Mouse (Mus musculus) stomach, embryonic 15.5 days (tissue): ENCODE measurements at regions not wholly inside any gene's neighbourhood (a gene's known extent, or its start where the extent isn't known, plus 50 kb on each side); places are given as distances from the start of the nearest gene placed in this dataset.
"Not testable (repeated sequence)": the region's sequence is repeated elsewhere in the genome, so short reads cannot be mapped to it uniquely, and the experiment has no call there.

Experiments used
- ATAC-seq: fragments of 200-750 bp; cut with Nextera tagmentation; 2 replicates; pipeline ENCODE4 v1.8.0; 2017; ENCODE audit warnings: low read depth, moderate number of reproducible peaks, moderate TSS enrichment; ENCODE audit not compliant: insufficient read depth, low FRiP score
- H3K27ac ChIP-seq: fragments of 300-500 bp; sonication (generic); 2 replicates; pipeline ENCODE4 v1.5.1; 2015; ENCODE audit warnings: mild to moderate bottlenecking, inconsistent platforms
- H3K27me3 ChIP-seq: fragments of 300-500 bp; sonication (generic); replicated peaks from 2 replicates; pipeline ENCODE4 v1.6.1; 2015; ENCODE audit warnings: inconsistent platforms
- H3K36me3 ChIP-seq: fragments of 300-500 bp; sonication (generic); 2 replicates; pipeline ENCODE4 v1.6.1; 2015; ENCODE audit warnings: inconsistent platforms
- H3K4me1 ChIP-seq: fragments of 300-500 bp; sonication (generic); 2 replicates; pipeline ENCODE4 v1.6.1; 2015; ENCODE audit warnings: inconsistent platforms
- H3K4me2 ChIP-seq: fragments of 300-500 bp; sonication (generic); 2 replicates; pipeline ENCODE4 v1.6.1; 2015; ENCODE audit warnings: mild to moderate bottlenecking, inconsistent platforms
- H3K4me3 ChIP-seq: fragments of 300-500 bp; sonication (generic); replicated peaks from 2 replicates; pipeline ENCODE4 v1.5.1; 2015; ENCODE audit warnings: inconsistent platforms
- H3K9ac ChIP-seq: fragments of 300-500 bp; sonication (generic); 2 replicates; pipeline ENCODE4 v1.6.1; 2015; ENCODE audit warnings: inconsistent platforms
- H3K9me3 ChIP-seq: fragments of 300-500 bp; sonication (generic); 2 replicates; pipeline ENCODE4 v1.6.1; 2016; ENCODE audit warnings: inconsistent platforms
- WGBS: fragments of 180-500 bp; shearing (Covaris S2); methylation state at CpG from one replicate; pipeline ENCODE4 v1.1.7; 2015; 5-methylcytosine and 5-hydroxymethylcytosine counted together

DNA sequence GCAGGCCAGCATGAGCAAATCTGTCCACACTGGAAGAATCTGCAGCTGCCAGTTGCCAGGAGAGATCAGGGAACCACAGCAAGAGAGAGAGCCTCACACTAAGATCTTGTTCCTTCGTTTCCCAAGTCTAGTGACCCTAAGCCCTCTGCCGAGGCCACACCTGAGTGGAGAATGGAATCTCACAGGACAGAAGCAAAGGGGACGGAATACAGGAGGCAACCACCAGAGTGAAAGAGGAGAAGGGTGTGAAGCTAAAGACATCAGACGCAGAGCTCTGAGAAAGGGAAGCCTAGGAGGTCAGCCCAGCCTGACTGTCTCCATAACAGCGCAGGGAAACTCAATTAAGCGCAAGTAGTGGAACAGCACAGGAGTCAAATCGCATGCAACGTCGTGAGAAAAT is 75.0 kb downstream of the Suds3 start:
- no peak overlapping the region for H3K4me3 ChIP-seq
- 68% methylated on average over 9 of the region's 9 CpGs for WGBS
- ATAC-seq = no peak

GRCm38 (mm10) chr5:117037261-117037660 is 78.7 kb downstream of the Suds3 start:
- no peak overlapping the region for H3K4me2 ChIP-seq
- no peaks in the 10 kb centered on the region for H3K36me3 ChIP-seq
- no peak overlapping the region for H3K4me3 ChIP-seq
- no peak overlapping the region for H3K9ac ChIP-seq
- 23% methylated on average over 3 of the region's 3 CpGs for WGBS
- H3K27me3 ChIP-seq = no peaks in the 10 kb centered on the region
- no peaks in the 10 kb centered on the region for H3K9me3 ChIP-seq
- no peak for ATAC-seq
- no peak overlapping the region for H3K27ac ChIP-seq
- no peaks in the 10 kb centered on the region for H3K4me1 ChIP-seq

More for the DNA sequence above, 75.0 kb downstream of the Suds3 start:
- Histone ChIP-seq H3K36me3 (no peaks in the 10 kb centered on the region), H3K4me1 (no peaks in the 10 kb centered on the region), H3K27me3 (no peaks in the 10 kb centered on the region), H3K9me3 (no peaks in the 10 kb centered on the region), H3K27ac (no peak overlapping the region), H3K9ac (no peak overlapping the region), H3K4me2 (no peak overlapping the region)

- H3K27me3 ChIP-seq = no peaks in the 10 kb centered on the region
- H3K36me3 ChIP-seq = no peaks in the 10 kb centered on the region
- whole genome bisulfite sequencing = 73% methylated on average over 10 of the region's 10 CpGs
- ATAC-seq = no peak
- no peak overlapping the region for H3K27ac ChIP-seq
- no peak overlapping the region for H3K9ac ChIP-seq
- no peak overlapping the region for H3K4me3 ChIP-seq
- no peaks in the 10 kb centered on the region for H3K9me3 ChIP-seq
- H3K4me2 ChIP-seq = no peak overlapping the region
- no peaks in the 10 kb centered on the region for H3K4me1 ChIP-seq
These were observed 83.8 kb downstream of the Suds3 start for GRCm38 (mm10) chr5:117032130-117032529.

DNA sequence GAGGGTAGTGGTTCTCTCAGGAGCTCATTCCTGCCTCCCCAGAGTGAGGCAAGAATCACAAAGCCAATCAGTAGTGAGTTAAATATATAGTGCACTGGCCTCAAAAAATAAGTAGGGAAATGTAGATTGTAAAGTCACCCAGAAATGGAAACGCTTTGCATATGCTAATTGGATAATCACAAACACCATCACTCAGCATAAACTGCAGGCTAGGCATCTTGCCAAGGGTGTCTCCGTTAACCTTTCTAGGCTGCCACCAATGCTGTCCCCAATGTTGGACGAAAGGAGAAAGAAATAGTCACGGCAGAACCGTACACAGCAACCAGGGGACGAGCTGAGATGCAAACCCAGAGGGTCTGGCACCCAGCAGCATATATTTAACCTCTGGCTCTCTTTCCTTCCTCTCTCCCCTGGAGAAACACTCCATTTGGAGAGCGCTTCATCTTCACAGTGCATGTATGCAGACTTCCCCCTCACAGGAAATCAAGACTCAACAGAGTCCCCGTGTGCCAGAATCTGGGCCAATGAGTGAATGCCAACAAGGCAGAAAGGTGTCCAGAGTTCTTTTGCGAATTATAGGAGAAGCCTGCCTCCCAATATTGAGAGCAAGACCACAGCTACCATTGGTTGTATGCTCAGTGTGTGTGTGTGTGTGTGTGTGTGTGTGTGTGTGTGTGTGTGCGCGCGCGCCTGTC is 90.1 kb downstream of the Suds3 start:
- H3K9me3 ChIP-seq = no peaks in the 10 kb centered on the region
- no peaks in the 10 kb centered on the region for H3K4me1 ChIP-seq
- no peak overlapping the region for H3K4me3 ChIP-seq
- no peaks in the 10 kb centered on the region for H3K27me3 ChIP-seq
- no peak for ATAC-seq
- H3K36me3 ChIP-seq = no peaks in the 10 kb centered on the region
- 83% methylated on average over 13 of the region's 13 CpGs for WGBS
- no peak overlapping the region for H3K27ac ChIP-seq
- no peak overlapping the region for H3K4me2 ChIP-seq
- H3K9ac ChIP-seq = no peak overlapping the region

- H3K9ac ChIP-seq = no peak overlapping the region
- H3K4me1 ChIP-seq = no peaks in the 10 kb centered on the region
- 79% methylated on average over 6 of the region's 6 CpGs for WGBS
- no peak overlapping the region for H3K4me3 ChIP-seq
- ATAC-seq = no peak
- no peak overlapping the region for H3K27ac ChIP-seq
- no peak overlapping the region for H3K4me2 ChIP-seq
- no peaks in the 10 kb centered on the region for H3K36me3 ChIP-seq
- no peaks in the 10 kb centered on the region for H3K9me3 ChIP-seq
- H3K27me3 ChIP-seq = no peaks in the 10 kb centered on the region
These were observed 97.3 kb downstream of the Suds3 start for GRCm38 (mm10) chr5:117018419-117019150.

GRCm38 (mm10) chr5:117011128-117011527 is 104.8 kb downstream of the Suds3 start:
- Histone ChIP-seq H3K36me3 (no peaks in the 10 kb centered on the region), H3K4me1 (no peaks in the 10 kb centered on the region), H3K4me3 (no peak overlapping the region), H3K27ac (no peak overlapping the region), H3K9ac (no peak overlapping the region), H3K9me3 (no peaks in the 10 kb centered on the region), H3K4me2 (no peak overlapping the region), H3K27me3 (no peaks in the 10 kb centered on the region)
- WGBS = 88% methylated on average over 7 of the region's 7 CpGs
- ATAC-seq = no peak

- H3K9ac ChIP-seq = no peak overlapping the region
- no peak overlapping the region for H3K4me3 ChIP-seq
- H3K4me2 ChIP-seq = no peak overlapping the region
- no peaks in the 10 kb centered on the region for H3K4me1 ChIP-seq
- 80% methylated on average over 20 of the region's 20 CpGs for WGBS
- H3K9me3 ChIP-seq = no peaks in the 10 kb centered on the region
- H3K36me3 ChIP-seq = no peaks in the 10 kb centered on the region
- ATAC-seq = no peak
- no peak overlapping the region for H3K27ac ChIP-seq
- H3K27me3 ChIP-seq = no peaks in the 10 kb centered on the region
These were observed 115.1 kb downstream of the Suds3 start for GRCm38 (mm10) chr5:117000770-117001201.

- Histone ChIP-seq H3K4me3 (no peak overlapping the region), H3K27ac (no peak overlapping the region), H3K4me2 (no peak overlapping the region), H3K27me3 (no peaks in the 10 kb centered on the region), H3K36me3 (no peaks in the 10 kb centered on the region), H3K4me1 (no peaks in the 10 kb centered on the region), H3K9me3 (no peaks in the 10 kb centered on the region), H3K9ac (no peak overlapping the region)
- WGBS = 57% methylated on average over 5 of the region's 5 CpGs
- ATAC-seq = no peak
These were observed 121.4 kb downstream of the Suds3 start for GRCm38 (mm10) chr5:116994508-116994907.

DNA sequence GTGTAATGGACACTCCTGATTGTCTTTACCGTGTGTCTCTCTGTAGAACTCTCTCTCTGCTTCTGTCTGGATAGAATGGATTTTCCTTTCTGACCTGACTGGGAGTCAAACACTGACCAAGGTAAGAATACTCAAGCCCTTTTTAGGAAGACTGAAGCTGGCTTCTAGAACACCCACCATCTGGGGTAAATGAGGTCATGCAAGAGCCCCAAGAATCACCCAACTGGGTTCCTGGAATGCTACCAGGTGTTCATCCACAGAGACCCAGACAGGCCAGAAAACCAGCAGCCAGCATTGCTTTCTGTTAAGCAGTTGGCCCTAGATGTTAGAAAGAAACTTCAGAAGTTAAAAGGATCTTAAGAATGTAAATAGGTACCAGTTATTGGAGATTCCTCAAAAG is 122.2 kb downstream of the Suds3 start:
- no peak overlapping the region for H3K4me2 ChIP-seq
- H3K27ac ChIP-seq = no peak overlapping the region
- no peaks in the 10 kb centered on the region for H3K4me1 ChIP-seq
- H3K9ac ChIP-seq = no peak overlapping the region
- no peak for ATAC-seq
- H3K9me3 ChIP-seq = no peaks in the 10 kb centered on the region
- no peaks in the 10 kb centered on the region for H3K27me3 ChIP-seq
- 88% methylated on average over 1 of the region's 1 CpGs for WGBS
- no peaks in the 10 kb centered on the region for H3K36me3 ChIP-seq
- H3K4me3 ChIP-seq = no peak overlapping the region

GRCm38 (mm10) chr5:116991461-116991860 is 124.5 kb downstream of the Suds3 start:
- no peak overlapping the region for H3K4me2 ChIP-seq
- no peak for ATAC-seq
- WGBS = 83% methylated on average over 6 of the region's 6 CpGs

GRCm38 (mm10) chr5:116971474-116971873 is 144.4 kb downstream of the Suds3 start:
- H3K9ac ChIP-seq, H3K4me3 ChIP-seq, ATAC-seq, H3K4me2 ChIP-seq, H3K27ac ChIP-seq, H3K4me1 ChIP-seq, H3K36me3 ChIP-seq, H3K27me3 ChIP-seq, H3K9me3 ChIP-seq: not testable (repeated sequence)
- WGBS = 86% methylated on average over 4 of the region's 4 CpGs

More at GRCm38 (mm10) chr5:116991461-116991860, 124.5 kb downstream of the Suds3 start:
- no peaks in the 10 kb centered on the region for H3K36me3 ChIP-seq
- no peaks in the 10 kb centered on the region for H3K4me1 ChIP-seq
- no peak overlapping the region for H3K9ac ChIP-seq
- H3K27me3 ChIP-seq = no peaks in the 10 kb centered on the region
- no peak overlapping the region for H3K4me3 ChIP-seq
- no peaks in the 10 kb centered on the region for H3K9me3 ChIP-seq
- no peak overlapping the region for H3K27ac ChIP-seq

DNA sequence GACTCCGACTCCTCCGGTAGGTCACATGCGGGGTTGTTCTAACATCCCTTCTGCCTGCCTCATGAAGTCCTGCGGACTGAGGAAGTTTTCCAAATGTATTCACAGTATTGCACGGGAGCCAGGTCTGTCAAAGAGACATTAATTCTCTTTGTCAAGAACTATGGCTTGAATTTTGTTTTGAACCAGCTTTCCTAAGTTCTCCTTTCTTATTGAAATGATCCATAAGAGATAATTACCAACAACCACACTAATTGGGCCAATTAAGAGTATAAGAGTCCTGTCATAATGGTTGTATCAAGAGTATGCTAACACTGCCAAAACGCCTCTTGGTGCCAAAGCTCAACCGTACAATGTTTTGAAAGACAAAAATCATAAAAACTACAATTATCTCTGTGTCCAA is 151.7 kb downstream of the Suds3 start:
- Histone ChIP-seq H3K27ac (no peak overlapping the region), H3K4me1 (no peaks in the 10 kb centered on the region), H3K9me3 (no peaks in the 10 kb centered on the region), H3K27me3 (no peaks in the 10 kb centered on the region), H3K36me3 (no peaks in the 10 kb centered on the region), H3K4me2 (no peak overlapping the region), H3K4me3 (no peak overlapping the region), H3K9ac (no peak overlapping the region)
- WGBS = 85% methylated on average over 7 of the region's 7 CpGs
- ATAC-seq = no peak
